Mouse (Mus musculus) heart, adult 2 months (tissue): ENCODE data around the gene Smg1. TPM values are rescaled to one million over a fixed set of nuclear protein-coding genes. Genes with fewer than 3 reads are reported as not detected.

Source experiments
- DNase-seq, 2 experiments: peaks; one replicate each; pipeline ENCODE4 v3.0.0; 2021
- H3K27ac ChIP-seq: fragments of 200-600 bp; 2 replicates; pipeline ENCODE4 v1.8.1; 2022
- H3K27me3 ChIP-seq: fragments of 200-500 bp; 2 replicates; pipeline ENCODE4 v1.6.1; 2012; ENCODE audit warnings: mild to moderate bottlenecking, low read length, inconsistent platforms, mixed read lengths; ENCODE audit not compliant: control insufficient read depth, insufficient read depth
- H3K36me3 ChIP-seq: fragments of 200-500 bp; 2 replicates; pipeline ENCODE4 v1.6.1; 2012; ENCODE audit warnings: low read length, inconsistent platforms; ENCODE audit not compliant: control insufficient read depth, insufficient read depth
- H3K4me1 ChIP-seq: fragments of 200-500 bp; 2 replicates; pipeline ENCODE4 v1.6.1; 2011; ENCODE audit warnings: low read length; ENCODE audit not compliant: control insufficient read depth, insufficient read depth
- H3K4me3 ChIP-seq: fragments of 200-600 bp; 2 replicates; pipeline ENCODE4 v1.8.1; 2022
- H3K79me2 ChIP-seq: fragments of 200-500 bp; replicated peaks from 2 replicates; pipeline ENCODE4 v1.6.1; 2012; ENCODE audit warnings: mild to moderate bottlenecking, inconsistent platforms, low read length, moderate library complexity, mixed read lengths; ENCODE audit not compliant: control insufficient read depth, insufficient read depth
- H3K9ac ChIP-seq: fragments of 200-500 bp; 2 replicates; pipeline ENCODE4 v1.6.1; 2012; ENCODE audit warnings: low read depth, mild to moderate bottlenecking, control low read depth, inconsistent platforms, low read length, mixed read lengths
- CTCF ChIP-seq: fragments of 200-600 bp; IDR thresholded peaks from 2 replicates; pipeline ENCODE4 v1.8.1; 2022; ENCODE audit warnings: antibody characterized with exemption, mild to moderate bottlenecking, moderate library complexity
- EP300 ChIP-seq: fragments of 200-500 bp; IDR thresholded peaks from 2 replicates; pipeline ENCODE4 v1.6.1; 2011; ENCODE audit warnings: low read depth, low read length, control low read depth; ENCODE audit not compliant: insufficient read depth
- POLR2A ChIP-seq: fragments of 200-500 bp; IDR thresholded peaks from 2 replicates; pipeline ENCODE4 v1.6.1; 2011; ENCODE audit warnings: mild to moderate bottlenecking, low read depth, low read length, control low read depth; ENCODE audit not compliant: insufficient read depth
- WGBS: fragments of 180-500 bp; shearing (Covaris S2); methylation state at CpG from one replicate; pipeline ENCODE4 v1.1.7; 2018; 5-methylcytosine and 5-hydroxymethylcytosine counted together
- intact Hi-C: fragments of 180-260 bp; cut with DNase I; formaldehyde crosslinking; loops from one replicate; pipeline ENCODE4 v1.15.1; 2025
- polyA plus RNA-seq: library from polyadenylated mRNA; depleted of rRNA; stranded (reverse); fragments of >200 nt; gene quantifications from 2 replicates; pipeline ENCODE4 v1.2.3, GENCODE M21; 2012
- total RNA-seq, 2 experiments: library from RNA; stranded (reverse); gene quantifications; 2 replicates each; pipeline ENCODE4 v1.2.3; 2021

Smg1 gene
- total and polyA plus RNA-seq, 3 experiments, result 12.6 to 32.4 (median 31.3) TPM

GRCm38 (mm10) chr7:118234236-118234635 is 9.2 kb downstream of the Smg1 start:
- DNase-seq, result no peak
- intact Hi-C loops, result no loop called here
- Histone ChIP-seq H3K4me1 (peaks cover 5% of the 10 kb centered on the region), H3K27me3 (no peaks in the 10 kb centered on the region), H3K4me3 (no peak overlapping the region), H3K9ac (no peak overlapping the region), H3K36me3 (peaks cover 9% of the 10 kb centered on the region), H3K79me2 (peaks cover 5% of the 10 kb centered on the region), H3K27ac (no peak overlapping the region)
- WGBS, result 81% methylated on average over 1 of the region's 1 CpGs
- no peak for TF ChIP-seq CTCF
- no peak for TF ChIP-seq EP300
- no peak for TF ChIP-seq POLR2A

GRCm38 (mm10) chr7:118232613-118233012 is 10.9 kb downstream of the Smg1 start:
- TF ChIP-seq EP300, result no peak
- Histone ChIP-seq H3K79me2 (peaks cover 2% of the 10 kb centered on the region; the same call in 1 of the 2 replicates), H3K27ac (no peak overlapping the region), H3K4me3 (no peak overlapping the region), H3K36me3 (peaks cover 9% of the 10 kb centered on the region), H3K27me3 (no peaks in the 10 kb centered on the region), H3K9ac (no peak overlapping the region), H3K4me1 (peaks cover 3% of the 10 kb centered on the region)
- intact Hi-C loops, result no loop called here
- no peak for DNase-seq

- intact Hi-C loops, result no loop called here
- Histone ChIP-seq H3K9ac (no peak overlapping the region), H3K4me1 (no peaks in the 10 kb centered on the region), H3K27me3 (no peaks in the 10 kb centered on the region), H3K79me2 (peaks cover 3% of the 10 kb centered on the region; the same call in 1 of the 2 replicates), H3K4me3 (no peak overlapping the region), H3K36me3 (peaks cover 4% of the 10 kb centered on the region; the same call in 1 of the 2 replicates), H3K27ac (no peak overlapping the region)
- DNase-seq, result no peak
- TF ChIP-seq POLR2A (no peak), CTCF (no peak), EP300 (no peak)
- 82% methylated on average over 2 of the region's 2 CpGs for WGBS
Measured at GRCm38 (mm10) chr7:118219777-118220176, 23.7 kb downstream of the Smg1 start.

GRCm38 (mm10) chr7:118206396-118206795 is 37.1 kb downstream of the Smg1 start:
- Histone ChIP-seq H3K79me2 (no peaks in the 10 kb centered on the region), H3K36me3 (peaks cover 3% of the 10 kb centered on the region), H3K9ac (no peak overlapping the region), H3K4me3 (no peak overlapping the region), H3K27ac (no peak overlapping the region), H3K27me3 (no peaks in the 10 kb centered on the region), H3K4me1 (no peaks in the 10 kb centered on the region)
- intact Hi-C loops, result no loop called here
- WGBS, result 89% methylated on average over 2 of the region's 2 CpGs
- TF ChIP-seq POLR2A (no peak), EP300 (no peak), CTCF (no peak)
- no peak for DNase-seq

GRCm38 (mm10) chr7:118195756-118196155 is 47.7 kb downstream of the Smg1 start:
- Histone ChIP-seq H3K27me3 (no peaks in the 10 kb centered on the region), H3K4me1 (no peaks in the 10 kb centered on the region), H3K4me3 (no peak overlapping the region), H3K9ac (no peak overlapping the region), H3K36me3 (peaks cover 9% of the 10 kb centered on the region), H3K27ac (no peak overlapping the region), H3K79me2 (no peaks in the 10 kb centered on the region)
- intact Hi-C loops, result no loop called here
- 93% methylated on average over 4 of the region's 4 CpGs for WGBS
- TF ChIP-seq CTCF (no peak), EP300 (no peak), POLR2A (no peak)
- no peak for DNase-seq

- no peak overlapping the region for H3K27ac ChIP-seq
- no peaks in the 10 kb centered on the region for H3K27me3 ChIP-seq
- no peak for DNase-seq
- TF ChIP-seq EP300 (no peak), POLR2A (no peak), CTCF (no peak)
- WGBS, result 92% methylated on average over 4 of the region's 4 CpGs
- no peaks in the 10 kb centered on the region for H3K79me2 ChIP-seq
- H3K4me1 ChIP-seq, result no peaks in the 10 kb centered on the region
- peaks cover 12% of the 10 kb centered on the region for H3K36me3 ChIP-seq
- intact Hi-C loops, result no loop called here
- H3K4me3 ChIP-seq, result no peak overlapping the region
- no peak overlapping the region for H3K9ac ChIP-seq
Measured at GRCm38 (mm10) chr7:118185878-118186277, 57.6 kb downstream of the Smg1 start.

GRCm38 (mm10) chr7:118184604-118185003 is 58.9 kb downstream of the Smg1 start:
- no peak overlapping the region for H3K9ac ChIP-seq
- H3K27ac ChIP-seq, result no peak overlapping the region
- intact Hi-C loops, result no loop called here
- H3K4me3 ChIP-seq, result no peak overlapping the region
- H3K79me2 ChIP-seq, result no peaks in the 10 kb centered on the region
- 63% methylated on average over 1 of the region's 1 CpGs for WGBS
- no peaks in the 10 kb centered on the region for H3K27me3 ChIP-seq
- no peaks in the 10 kb centered on the region for H3K4me1 ChIP-seq
- TF ChIP-seq POLR2A (no peak), CTCF (no peak), EP300 (no peak)
- H3K36me3 ChIP-seq, result peaks cover 17% of the 10 kb centered on the region
- DNase-seq, result no peak
